Mouse (Mus musculus): Measurements from ENCODE around the gene Grb2. TPM values are rescaled to one million over a fixed set of nuclear protein-coding genes. Genes with fewer than 3 reads are reported as not detected.

The Grb2 gene
- polyA plus RNA-seq, 1 experiment from 2014 or later, result 39.6 TPM

- H3K27ac ChIP-seq (ENCODE audit: low read length), result no peak overlapping the region
- 51% methylated on average over 13 of the region's 13 CpGs for WGBS
- H3K4me1 ChIP-seq (ENCODE audit: control insufficient read depth, insufficient read depth, low read length), result peaks cover 5% of the 10 kb centered on the region; the same call in 1 of the 2 replicates
- no peaks in the 10 kb centered on the region for H3K9me3 ChIP-seq (ENCODE audit: control insufficient read depth, low read depth, low read length)
- H3K36me3 ChIP-seq (ENCODE audit: control insufficient read depth, insufficient read depth, low read length), result no peaks in the 10 kb centered on the region
- H3K27me3 ChIP-seq (ENCODE audit: control insufficient read depth, insufficient read depth, low read length), result no peaks in the 10 kb centered on the region
- no peak overlapping the region for H3K9ac ChIP-seq (replicated peaks; ENCODE audit: low read depth, low read length)
- no peak; the same call in 1 of the 2 replicates for ATAC-seq (ENCODE audit: insufficient number of reproducible peaks, insufficient read depth, low FRiP score, low read depth)
- peak overlapping the region; percentile 40 for H3K4me2 ChIP-seq (replicated peaks; ENCODE audit: low read depth, low read length)
- peak overlapping the region; percentile 45 for H3K4me3 ChIP-seq (ENCODE audit: low read depth, low read length)
These were observed 79.8 kb downstream of the Grb2 start for GRCm38 (mm10) chr11:115628465-115629101.

GRCm38 (mm10) chr11:115627705-115628464 is 80.5 kb downstream of the Grb2 start, which contains the start of gene Slc25a19:
Gene Slc25a19 (minus strand): TSS chr11:115628295.
- no peak within 1 kb of the TSS for H3K27ac ChIP-seq (ENCODE audit: low read length)

GRCm38 (mm10) chr11:115626824-115627616 is 81.4 kb downstream of the Grb2 start:
- Histone ChIP-seq H3K4me2 (replicated peaks; ENCODE audit: low read depth, low read length) (peak overlapping the region; percentile 78), H3K36me3 (ENCODE audit: control insufficient read depth, insufficient read depth, low read length) (peaks cover 10% of the 10 kb centered on the region), H3K4me1 (ENCODE audit: control insufficient read depth, insufficient read depth, low read length) (peaks cover 5% of the 10 kb centered on the region; the same call in 1 of the 2 replicates), H3K27me3 (ENCODE audit: control insufficient read depth, insufficient read depth, low read length) (no peaks in the 10 kb centered on the region), H3K27ac (ENCODE audit: low read length) (no peak overlapping the region), H3K4me3 (ENCODE audit: low read depth, low read length) (peak overlapping the region; percentile 45), H3K9ac (replicated peaks; ENCODE audit: low read depth, low read length) (peak overlapping the region; percentile 22), H3K9me3 (ENCODE audit: control insufficient read depth, low read depth, low read length) (no peaks in the 10 kb centered on the region)
- 44% methylated on average over 11 of the region's 11 CpGs for WGBS
- no peak for ATAC-seq (ENCODE audit: insufficient number of reproducible peaks, insufficient read depth, low FRiP score, low read depth)

More at GRCm38 (mm10) chr11:115627705-115628464, 80.5 kb downstream of the Grb2 start, which contains the start of gene Slc25a19:
- peak within 1 kb of the TSS; percentile 45 for H3K4me3 ChIP-seq (ENCODE audit: low read depth, low read length)
- H3K9ac ChIP-seq (replicated peaks; ENCODE audit: low read depth, low read length), result peak within 1 kb of the TSS; percentile 22
- ATAC-seq (ENCODE audit: insufficient number of reproducible peaks, insufficient read depth, low FRiP score, low read depth), result peak; percentile 99
- H3K36me3 ChIP-seq (ENCODE audit: control insufficient read depth, insufficient read depth, low read length), result peaks cover 2% of the 10 kb centered on the region
- H3K27me3 ChIP-seq (ENCODE audit: control insufficient read depth, insufficient read depth, low read length), result no peaks in the 10 kb centered on the region
- H3K4me2 ChIP-seq (replicated peaks; ENCODE audit: low read depth, low read length), result peak within 1 kb of the TSS; percentile 78
- H3K9me3 ChIP-seq (ENCODE audit: control insufficient read depth, low read depth, low read length), result no peaks in the 10 kb centered on the region
- WGBS, result under 1% methylated on average over 47 of the region's 47 CpGs
- peaks cover 5% of the 10 kb centered on the region; the same call in 1 of the 2 replicates for H3K4me1 ChIP-seq (ENCODE audit: control insufficient read depth, insufficient read depth, low read length)

- WGBS, result 80% methylated on average over 9 of the region's 9 CpGs
- H3K27me3 ChIP-seq (ENCODE audit: control insufficient read depth, insufficient read depth, low read length), result no peaks in the 10 kb centered on the region
- H3K9me3 ChIP-seq (ENCODE audit: control insufficient read depth, low read depth, low read length), result no peaks in the 10 kb centered on the region
- H3K27ac ChIP-seq (ENCODE audit: low read length), result no peak overlapping the region
- peaks cover 16% of the 10 kb centered on the region for H3K36me3 ChIP-seq (ENCODE audit: control insufficient read depth, insufficient read depth, low read length)
- no peak overlapping the region for H3K9ac ChIP-seq (replicated peaks; ENCODE audit: low read depth, low read length)
- no peak for ATAC-seq (ENCODE audit: insufficient number of reproducible peaks, insufficient read depth, low FRiP score, low read depth)
- no peak overlapping the region for H3K4me2 ChIP-seq (replicated peaks; ENCODE audit: low read depth, low read length)
- no peak overlapping the region for H3K4me3 ChIP-seq (ENCODE audit: low read depth, low read length)
- peaks cover 5% of the 10 kb centered on the region; the same call in 1 of the 2 replicates for H3K4me1 ChIP-seq (ENCODE audit: control insufficient read depth, insufficient read depth, low read length)
These were observed 82.5 kb downstream of the Grb2 start for GRCm38 (mm10) chr11:115625877-115626276.

GRCm38 (mm10) chr11:115623487-115624070 is 84.8 kb downstream of the Grb2 start:
- ATAC-seq (ENCODE audit: insufficient number of reproducible peaks, insufficient read depth, low FRiP score, low read depth), result no peak
- peaks cover 5% of the 10 kb centered on the region; the same call in 1 of the 2 replicates for H3K4me1 ChIP-seq (ENCODE audit: control insufficient read depth, insufficient read depth, low read length)
- H3K4me3 ChIP-seq (ENCODE audit: low read depth, low read length), result no peak overlapping the region
- 76% methylated on average over 9 of the region's 9 CpGs for WGBS
- no peaks in the 10 kb centered on the region for H3K27me3 ChIP-seq (ENCODE audit: control insufficient read depth, insufficient read depth, low read length)
- no peaks in the 10 kb centered on the region for H3K9me3 ChIP-seq (ENCODE audit: control insufficient read depth, low read depth, low read length)
- H3K9ac ChIP-seq (replicated peaks; ENCODE audit: low read depth, low read length), result no peak overlapping the region
- no peak overlapping the region for H3K27ac ChIP-seq (ENCODE audit: low read length)
- H3K4me2 ChIP-seq (replicated peaks; ENCODE audit: low read depth, low read length), result no peak overlapping the region
- H3K36me3 ChIP-seq (ENCODE audit: control insufficient read depth, insufficient read depth, low read length), result peaks cover 22% of the 10 kb centered on the region

GRCm38 (mm10) chr11:115619949-115620348 is 88.4 kb downstream of the Grb2 start:
- Histone ChIP-seq H3K4me3 (ENCODE audit: low read depth, low read length) (no peak overlapping the region), H3K9ac (replicated peaks; ENCODE audit: low read depth, low read length) (no peak overlapping the region), H3K9me3 (ENCODE audit: control insufficient read depth, low read depth, low read length) (no peaks in the 10 kb centered on the region), H3K27ac (ENCODE audit: low read length) (no peak overlapping the region), H3K36me3 (ENCODE audit: control insufficient read depth, insufficient read depth, low read length) (peaks cover 22% of the 10 kb centered on the region), H3K4me2 (replicated peaks; ENCODE audit: low read depth, low read length) (no peak overlapping the region), H3K4me1 (ENCODE audit: control insufficient read depth, insufficient read depth, low read length) (no peaks in the 10 kb centered on the region), H3K27me3 (ENCODE audit: control insufficient read depth, insufficient read depth, low read length) (no peaks in the 10 kb centered on the region)
- ATAC-seq (ENCODE audit: insufficient number of reproducible peaks, insufficient read depth, low FRiP score, low read depth), result no peak
- WGBS, result 94% methylated on average over 7 of the region's 7 CpGs

- H3K4me1 ChIP-seq (ENCODE audit: control insufficient read depth, insufficient read depth, low read length), result no peaks in the 10 kb centered on the region
- H3K27me3 ChIP-seq (ENCODE audit: control insufficient read depth, insufficient read depth, low read length), result no peaks in the 10 kb centered on the region
- no peak overlapping the region for H3K4me2 ChIP-seq (replicated peaks; ENCODE audit: low read depth, low read length)
- H3K36me3 ChIP-seq (ENCODE audit: control insufficient read depth, insufficient read depth, low read length), result peaks cover 22% of the 10 kb centered on the region
- ATAC-seq (ENCODE audit: insufficient number of reproducible peaks, insufficient read depth, low FRiP score, low read depth), result no peak
- H3K4me3 ChIP-seq (ENCODE audit: low read depth, low read length), result no peak overlapping the region
- no peaks in the 10 kb centered on the region for H3K9me3 ChIP-seq (ENCODE audit: control insufficient read depth, low read depth, low read length)
- H3K9ac ChIP-seq (replicated peaks; ENCODE audit: low read depth, low read length), result no peak overlapping the region
- no peak overlapping the region for H3K27ac ChIP-seq (ENCODE audit: low read length)
- WGBS, result 91% methylated on average over 16 of the region's 16 CpGs
These were observed 89.5 kb downstream of the Grb2 start for GRCm38 (mm10) chr11:115618732-115619516.
